Mouse (Mus musculus): Measurements from ENCODE around the gene Eva1a. TPM values are rescaled to one million over a fixed set of nuclear protein-coding genes. Genes with fewer than 3 reads are reported as not detected.

Gene Eva1a
- polyA plus RNA-seq, 1 experiment from 2014 or later: 3.8 TPM

- H3K9me3 ChIP-seq (ENCODE audit: control insufficient read depth, low read length): no peaks in the 10 kb centered on the region
- no peak overlapping the region for H3K27ac ChIP-seq (ENCODE audit: low read depth, low read length)
- no peaks in the 10 kb centered on the region for H3K36me3 ChIP-seq (ENCODE audit: control insufficient read depth, insufficient read depth, low read length)
- ATAC-seq (ENCODE audit: low FRiP score) (no peak), DNase-seq (ENCODE audit: low spot score) (no peak)
- H3K4me1 ChIP-seq (replicated peaks; ENCODE audit: control insufficient read depth, insufficient read depth, low read length): no peaks in the 10 kb centered on the region
- no peak overlapping the region for H3K4me2 ChIP-seq (replicated peaks; ENCODE audit: low read depth, low read length)
- no peak overlapping the region for H3K9ac ChIP-seq (ENCODE audit: low read depth, low read length)
- no peaks in the 10 kb centered on the region for H3K27me3 ChIP-seq (ENCODE audit: control insufficient read depth, insufficient read depth, low read length)
- WGBS: 83% methylated on average over 4 of the region's 4 CpGs
- H3K4me3 ChIP-seq (ENCODE audit: low read depth, low read length): no peak overlapping the region
Observed at GRCm38 (mm10) chr6:82076364-82076763, 35.5 kb downstream of the Eva1a start.

DNA sequence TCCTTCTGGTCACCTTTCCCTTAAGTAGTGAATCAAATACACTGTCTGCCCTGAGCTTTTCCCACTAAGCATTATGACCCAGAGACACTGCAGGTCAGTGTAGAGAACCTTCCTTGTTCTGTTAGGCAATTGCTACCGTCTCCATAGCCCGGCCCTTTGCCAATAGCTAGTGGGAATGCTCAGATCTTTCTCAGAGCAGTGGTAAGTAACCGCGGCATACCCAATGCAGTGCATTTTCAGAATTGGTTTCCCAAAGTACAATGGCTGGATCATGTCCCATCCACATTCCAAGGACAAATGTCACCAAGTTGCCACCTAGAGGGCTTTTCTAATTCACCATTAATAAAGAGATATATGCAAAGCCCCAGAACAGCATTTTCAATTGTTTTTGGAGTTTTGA is 38.0 kb downstream of the Eva1a start:
- H3K36me3 ChIP-seq (ENCODE audit: control insufficient read depth, insufficient read depth, low read length): no peaks in the 10 kb centered on the region
- H3K4me3 ChIP-seq (ENCODE audit: low read depth, low read length): no peak overlapping the region
- WGBS: 93% methylated on average over 4 of the region's 4 CpGs
- no peaks in the 10 kb centered on the region for H3K4me1 ChIP-seq (replicated peaks; ENCODE audit: control insufficient read depth, insufficient read depth, low read length)
- no peaks in the 10 kb centered on the region for H3K9me3 ChIP-seq (ENCODE audit: control insufficient read depth, low read length)
- no peaks in the 10 kb centered on the region for H3K27me3 ChIP-seq (ENCODE audit: control insufficient read depth, insufficient read depth, low read length)
- ATAC-seq (ENCODE audit: low FRiP score) (no peak), DNase-seq (ENCODE audit: low spot score) (no peak)
- H3K9ac ChIP-seq (ENCODE audit: low read depth, low read length): no peak overlapping the region
- H3K4me2 ChIP-seq (replicated peaks; ENCODE audit: low read depth, low read length): no peak overlapping the region
- no peak overlapping the region for H3K27ac ChIP-seq (ENCODE audit: low read depth, low read length)

- Histone ChIP-seq H3K4me3 (ENCODE audit: low read depth, low read length) (no peak overlapping the region), H3K27ac (ENCODE audit: low read depth, low read length) (no peak overlapping the region), H3K4me2 (replicated peaks; ENCODE audit: low read depth, low read length) (no peak overlapping the region), H3K27me3 (ENCODE audit: control insufficient read depth, insufficient read depth, low read length) (no peaks in the 10 kb centered on the region), H3K9me3 (ENCODE audit: control insufficient read depth, low read length) (no peaks in the 10 kb centered on the region), H3K36me3 (ENCODE audit: control insufficient read depth, insufficient read depth, low read length) (no peaks in the 10 kb centered on the region), H3K4me1 (replicated peaks; ENCODE audit: control insufficient read depth, insufficient read depth, low read length) (no peaks in the 10 kb centered on the region), H3K9ac (ENCODE audit: low read depth, low read length) (no peak overlapping the region)
- DNase-seq (ENCODE audit: low spot score) (no peak), ATAC-seq (ENCODE audit: low FRiP score) (no peak)
- 78% methylated on average over 6 of the region's 6 CpGs for WGBS
Observed at GRCm38 (mm10) chr6:82083655-82084054, 42.8 kb downstream of the Eva1a start.

DNA sequence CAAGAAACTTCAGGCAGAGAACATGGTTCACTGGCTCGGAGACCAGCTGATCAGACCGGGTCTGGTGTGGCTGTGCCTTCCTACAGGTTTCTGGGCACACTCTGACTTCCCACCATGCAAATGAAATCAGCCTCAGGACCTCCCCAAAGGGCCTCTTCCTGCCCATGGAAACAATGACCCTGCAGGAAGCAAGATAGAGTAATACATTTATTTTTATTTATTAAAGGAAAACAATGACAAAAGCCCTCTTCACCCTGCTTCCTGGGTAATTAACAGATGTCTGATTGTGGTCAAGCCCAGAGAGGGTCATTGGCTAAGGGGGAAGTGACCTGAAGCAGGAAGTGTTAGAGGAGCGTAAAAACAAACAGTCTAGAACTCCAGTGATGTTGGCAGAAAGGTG is 43.4 kb downstream of the Eva1a start:
- DNase-seq (ENCODE audit: low spot score): no peak

DNA sequence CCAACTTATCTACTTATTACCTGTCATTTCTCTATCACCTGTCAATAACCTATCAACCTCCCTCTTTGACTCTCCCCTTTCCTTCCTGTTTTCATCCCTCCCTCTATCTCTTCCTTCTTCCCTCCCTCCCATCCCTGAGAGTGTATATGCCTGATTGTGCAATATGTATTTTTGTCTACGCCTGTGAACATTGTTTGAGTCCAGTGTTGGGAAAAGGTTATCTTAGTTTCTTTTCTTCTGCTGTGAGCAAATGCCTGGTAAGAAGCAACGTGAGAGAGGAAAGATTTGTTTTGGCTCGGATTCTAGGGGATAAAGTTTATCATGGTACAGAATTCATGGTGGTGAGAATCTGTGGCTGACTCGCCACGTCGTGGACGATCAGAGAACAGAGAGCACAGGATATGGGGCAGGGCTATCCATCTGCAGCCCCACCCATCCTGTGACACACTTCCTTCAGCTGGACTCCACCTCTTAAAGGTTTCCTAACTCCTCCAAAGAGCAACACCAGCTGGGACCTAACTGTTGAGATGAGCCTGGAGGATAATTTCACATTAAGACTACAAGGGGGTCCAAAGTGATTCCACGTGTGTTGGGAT is 44.6 kb downstream of the Eva1a start:
- Histone ChIP-seq H3K27ac (ENCODE audit: low read depth, low read length) (no peak overlapping the region), H3K9ac (ENCODE audit: low read depth, low read length) (no peak overlapping the region), H3K4me3 (ENCODE audit: low read depth, low read length) (no peak overlapping the region), H3K27me3 (ENCODE audit: control insufficient read depth, insufficient read depth, low read length) (no peaks in the 10 kb centered on the region), H3K36me3 (ENCODE audit: control insufficient read depth, insufficient read depth, low read length) (no peaks in the 10 kb centered on the region), H3K4me1 (replicated peaks; ENCODE audit: control insufficient read depth, insufficient read depth, low read length) (no peaks in the 10 kb centered on the region), H3K9me3 (ENCODE audit: control insufficient read depth, low read length) (no peaks in the 10 kb centered on the region), H3K4me2 (replicated peaks; ENCODE audit: low read depth, low read length) (no peak overlapping the region)
- WGBS: 92% methylated on average over 8 of the region's 8 CpGs
- no peak for ATAC-seq (ENCODE audit: low FRiP score)
- DNase-seq (ENCODE audit: low spot score): no peak

More for the DNA sequence above, 43.4 kb downstream of the Eva1a start:
- no peaks in the 10 kb centered on the region for H3K4me1 ChIP-seq (replicated peaks; ENCODE audit: control insufficient read depth, insufficient read depth, low read length)
- no peak for ATAC-seq (ENCODE audit: low FRiP score)
- H3K27me3 ChIP-seq (ENCODE audit: control insufficient read depth, insufficient read depth, low read length): no peaks in the 10 kb centered on the region
- H3K9me3 ChIP-seq (ENCODE audit: control insufficient read depth, low read length): no peaks in the 10 kb centered on the region
- no peaks in the 10 kb centered on the region for H3K36me3 ChIP-seq (ENCODE audit: control insufficient read depth, insufficient read depth, low read length)
- H3K4me3 ChIP-seq (ENCODE audit: low read depth, low read length): no peak overlapping the region
- H3K9ac ChIP-seq (ENCODE audit: low read depth, low read length): no peak overlapping the region
- 70% methylated on average over 3 of the region's 3 CpGs for WGBS
- H3K27ac ChIP-seq (ENCODE audit: low read depth, low read length): no peak overlapping the region
- no peak overlapping the region for H3K4me2 ChIP-seq (replicated peaks; ENCODE audit: low read depth, low read length)

DNA sequence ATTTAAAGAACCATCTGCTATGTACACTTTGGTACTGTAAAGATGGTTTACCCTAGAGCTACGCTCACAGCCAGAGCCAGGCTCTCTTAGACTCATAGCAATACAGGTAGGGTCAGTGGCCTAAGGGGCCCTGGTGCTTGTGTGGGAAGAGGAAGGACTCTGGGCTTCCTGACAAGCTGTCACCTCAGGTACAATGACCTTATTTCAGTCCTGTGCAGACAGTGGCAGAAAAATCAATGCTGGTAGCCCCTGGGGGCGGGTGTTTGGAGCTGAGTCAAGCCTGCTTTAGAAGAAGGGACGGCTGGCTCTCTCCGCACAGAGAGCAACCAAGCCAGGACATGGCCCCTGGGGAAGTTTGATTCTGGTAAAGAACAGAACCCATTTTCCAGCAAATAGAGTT is 47.3 kb downstream of the Eva1a start:
- ATAC-seq (ENCODE audit: low FRiP score) (no peak), DNase-seq (ENCODE audit: low spot score) (peak; percentile 9)
- H3K4me1 ChIP-seq (replicated peaks; ENCODE audit: control insufficient read depth, insufficient read depth, low read length): peaks cover 4% of the 10 kb centered on the region
- WGBS: 80% methylated on average over 4 of the region's 4 CpGs
- no peak overlapping the region for H3K27ac ChIP-seq (ENCODE audit: low read depth, low read length)
- no peaks in the 10 kb centered on the region for H3K36me3 ChIP-seq (ENCODE audit: control insufficient read depth, insufficient read depth, low read length)
- H3K4me2 ChIP-seq (replicated peaks; ENCODE audit: low read depth, low read length): no peak overlapping the region
- H3K9me3 ChIP-seq (ENCODE audit: control insufficient read depth, low read length): no peaks in the 10 kb centered on the region
- no peak overlapping the region for H3K4me3 ChIP-seq (ENCODE audit: low read depth, low read length)
- peaks cover 5% of the 10 kb centered on the region; the same call in 1 of the 2 replicates for H3K27me3 ChIP-seq (ENCODE audit: control insufficient read depth, insufficient read depth, low read length)
- H3K9ac ChIP-seq (ENCODE audit: low read depth, low read length): no peak overlapping the region

DNA sequence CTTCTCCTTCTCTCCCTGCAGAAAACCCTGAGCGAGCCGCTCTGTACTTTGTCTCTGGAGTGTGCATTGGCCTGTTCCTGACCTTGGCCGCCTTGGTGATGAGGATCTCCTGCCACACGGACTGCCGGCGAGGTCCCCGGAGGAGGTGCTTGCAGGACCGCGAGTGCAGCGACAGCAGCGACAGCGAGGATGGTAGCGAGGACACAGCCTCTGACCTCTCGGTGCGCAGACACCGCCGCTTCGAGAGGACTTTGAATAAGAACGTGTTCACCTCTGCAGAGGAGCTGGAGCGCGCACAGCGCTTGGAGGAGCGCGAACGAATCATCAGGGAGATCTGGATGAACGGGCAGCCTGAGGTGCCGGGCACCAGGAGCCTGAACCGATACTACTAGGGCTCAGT is 50.9 kb downstream of the Eva1a start:
- H3K9ac ChIP-seq (ENCODE audit: low read depth, low read length): peak overlapping the region; percentile 12
- H3K27ac ChIP-seq (ENCODE audit: low read depth, low read length): no peak overlapping the region
- H3K36me3 ChIP-seq (ENCODE audit: control insufficient read depth, insufficient read depth, low read length): no peaks in the 10 kb centered on the region
- 1% methylated on average over 28 of the region's 28 CpGs for WGBS
- ATAC-seq (ENCODE audit: low FRiP score): peak; percentile 59
- H3K4me3 ChIP-seq (ENCODE audit: low read depth, low read length): peak overlapping the region; percentile 33
- H3K27me3 ChIP-seq (ENCODE audit: control insufficient read depth, insufficient read depth, low read length): peaks cover 5% of the 10 kb centered on the region; the same call in 1 of the 2 replicates
- peaks cover 4% of the 10 kb centered on the region for H3K4me1 ChIP-seq (replicated peaks; ENCODE audit: control insufficient read depth, insufficient read depth, low read length)
- H3K4me2 ChIP-seq (replicated peaks; ENCODE audit: low read depth, low read length): peak overlapping the region; percentile 53
- no peaks in the 10 kb centered on the region for H3K9me3 ChIP-seq (ENCODE audit: control insufficient read depth, low read length)
- DNase-seq (ENCODE audit: low spot score): peak; percentile 58

DNA sequence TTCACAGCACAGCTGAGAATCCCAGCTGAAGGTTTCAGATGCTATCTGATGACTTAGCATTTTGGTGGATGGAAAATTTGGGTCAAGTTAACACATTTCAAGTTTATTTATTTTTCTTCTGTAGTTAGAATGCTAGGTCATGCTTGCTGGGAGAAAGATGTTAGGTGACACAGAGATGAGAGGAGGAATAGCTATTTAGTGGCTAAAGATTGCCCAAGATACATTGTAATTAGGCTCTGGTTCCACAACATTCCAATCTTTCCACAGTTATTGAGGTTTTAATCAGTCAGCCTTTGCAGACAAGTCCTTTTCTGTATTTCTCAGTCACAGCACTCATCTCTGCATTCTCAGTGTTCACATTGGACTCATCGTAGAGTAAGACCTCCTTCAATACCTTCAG is 56.9 kb downstream of the Eva1a start:
- Histone ChIP-seq H3K4me2 (replicated peaks; ENCODE audit: low read depth, low read length) (no peak overlapping the region), H3K9ac (ENCODE audit: low read depth, low read length) (no peak overlapping the region), H3K4me1 (replicated peaks; ENCODE audit: control insufficient read depth, insufficient read depth, low read length) (no peaks in the 10 kb centered on the region), H3K9me3 (ENCODE audit: control insufficient read depth, low read length) (no peaks in the 10 kb centered on the region), H3K27me3 (ENCODE audit: control insufficient read depth, insufficient read depth, low read length) (no peaks in the 10 kb centered on the region), H3K4me3 (ENCODE audit: low read depth, low read length) (no peak overlapping the region), H3K27ac (ENCODE audit: low read depth, low read length) (no peak overlapping the region), H3K36me3 (ENCODE audit: control insufficient read depth, insufficient read depth, low read length) (no peaks in the 10 kb centered on the region)
- 81% methylated on average over 1 of the region's 1 CpGs for WGBS
- ATAC-seq (ENCODE audit: low FRiP score) (no peak), DNase-seq (ENCODE audit: low spot score) (no peak)

GRCm38 (mm10) chr6:82098456-82098855 is 57.6 kb downstream of the Eva1a start:
- no peaks in the 10 kb centered on the region for H3K27me3 ChIP-seq (ENCODE audit: control insufficient read depth, insufficient read depth, low read length)
- no peak overlapping the region for H3K27ac ChIP-seq (ENCODE audit: low read depth, low read length)
- no peaks in the 10 kb centered on the region for H3K9me3 ChIP-seq (ENCODE audit: control insufficient read depth, low read length)
- H3K36me3 ChIP-seq (ENCODE audit: control insufficient read depth, insufficient read depth, low read length): no peaks in the 10 kb centered on the region
- no peak overlapping the region for H3K4me3 ChIP-seq (ENCODE audit: low read depth, low read length)
- no peak for DNase-seq (ENCODE audit: low spot score)
- ATAC-seq (ENCODE audit: low FRiP score): no peak
- H3K4me1 ChIP-seq (replicated peaks; ENCODE audit: control insufficient read depth, insufficient read depth, low read length): no peaks in the 10 kb centered on the region
- H3K4me2 ChIP-seq (replicated peaks; ENCODE audit: low read depth, low read length): no peak overlapping the region
- H3K9ac ChIP-seq (ENCODE audit: low read depth, low read length): no peak overlapping the region
- 84% methylated on average over 1 of the region's 1 CpGs for WGBS
